Mouse (Mus musculus): ENCODE measurements at regions not wholly inside any gene's neighbourhood (a gene's known extent, or its start where the extent isn't known, plus 50 kb on each side); places are given as distances from the start of the nearest gene placed in this dataset.
"Not testable (repeated sequence)": the region's sequence is repeated elsewhere in the genome, so short reads cannot be mapped to it uniquely, and the experiment has no call there.

- no peak for DNase-seq (ENCODE audit: low spot score in 2 of 2)
Observed at GRCm38 (mm10) chr2:128265014-128265990, 139.5 kb downstream of the Bcl2l11 start.

GRCm38 (mm10) chr2:128270377-128271129, 144.7 kb downstream of the Bcl2l11 start:
- no peak for DNase-seq (ENCODE audit: low spot score in 2 of 2)

GRCm38 (mm10) chr2:128272789-128273188, 147.0 kb downstream of the Bcl2l11 start:
- no peak for DNase-seq (ENCODE audit: low spot score in 2 of 2)

GRCm38 (mm10) chr2:128273292-128273691, 147.5 kb downstream of the Bcl2l11 start:
- DNase-seq (ENCODE audit: low spot score in 2 of 2) = no peak

GRCm38 (mm10) chr2:128276337-128276736, 150.5 kb downstream of the Bcl2l11 start:
- DNase-seq (ENCODE audit: low spot score in 2 of 2) = no peak

- no peak for DNase-seq (ENCODE audit: low spot score in 2 of 2)
Observed at GRCm38 (mm10) chr2:128277387-128278123, 151.7 kb downstream of the Bcl2l11 start.

- no peak for DNase-seq (ENCODE audit: low spot score in 2 of 2)
Observed at GRCm38 (mm10) chr2:128278124-128278432, 152.2 kb downstream of the Bcl2l11 start.

GRCm38 (mm10) chr2:128278608-128279081, 152.8 kb downstream of the Bcl2l11 start:
- no peak for DNase-seq (ENCODE audit: low spot score in 2 of 2)

- no peak for DNase-seq (ENCODE audit: low spot score in 2 of 2)
Observed at GRCm38 (mm10) chr2:128279127-128279710, 153.4 kb downstream of the Bcl2l11 start.

- no peak for DNase-seq (ENCODE audit: low spot score in 2 of 2)
Observed at GRCm38 (mm10) chr2:128282591-128282990, 156.8 kb downstream of the Bcl2l11 start.

- peak; percentile 63 for DNase-seq (ENCODE audit: low spot score in 2 of 2)
Observed at GRCm38 (mm10) chr2:128284822-128285421, 159.1 kb downstream of the Bcl2l11 start.

GRCm38 (mm10) chr2:128285457-128285856, 159.6 kb downstream of the Bcl2l11 start:
- no peak for DNase-seq (ENCODE audit: low spot score in 2 of 2)

- DNase-seq (ENCODE audit: low spot score in 2 of 2) = no peak
Observed at GRCm38 (mm10) chr2:128288138-128288551, 162.3 kb downstream of the Bcl2l11 start.

GRCm38 (mm10) chr2:128290609-128291008, 164.8 kb downstream of the Bcl2l11 start:
- DNase-seq (ENCODE audit: low spot score in 2 of 2) = no peak

GRCm38 (mm10) chr2:128294610-128295009, 168.8 kb downstream of the Bcl2l11 start:
- no peak for DNase-seq (ENCODE audit: low spot score in 2 of 2)

GRCm38 (mm10) chr2:128295018-128295424, 169.2 kb downstream of the Bcl2l11 start:
- DNase-seq (ENCODE audit: low spot score in 2 of 2) = no peak

GRCm38 (mm10) chr2:128295726-128296234, 169.9 kb downstream of the Bcl2l11 start:
- no peak for DNase-seq (ENCODE audit: low spot score in 2 of 2)

- DNase-seq (ENCODE audit: low spot score in 2 of 2) = not testable (repeated sequence)
Observed at GRCm38 (mm10) chr2:128296423-128296822, 170.6 kb downstream of the Bcl2l11 start.

- DNase-seq (ENCODE audit: low spot score in 2 of 2) = no peak
Observed at GRCm38 (mm10) chr2:128296897-128297296, 171.1 kb downstream of the Bcl2l11 start.

- DNase-seq (ENCODE audit: low spot score in 2 of 2) = no peak
Observed at GRCm38 (mm10) chr2:128297821-128298220, 172.0 kb downstream of the Bcl2l11 start.

Measured in layer of hippocampus, adult 8-10 months (tissue).